Mouse (Mus musculus) spleen, adult 12 weeks (tissue): Measurements from ENCODE around the gene Mycbpap.

Source experiments
- DNase-seq: peaks from one replicate; pipeline ENCODE4 v3.0.0; 2022; ENCODE audit warnings: low spot score

Mycbpap gene

DNA sequence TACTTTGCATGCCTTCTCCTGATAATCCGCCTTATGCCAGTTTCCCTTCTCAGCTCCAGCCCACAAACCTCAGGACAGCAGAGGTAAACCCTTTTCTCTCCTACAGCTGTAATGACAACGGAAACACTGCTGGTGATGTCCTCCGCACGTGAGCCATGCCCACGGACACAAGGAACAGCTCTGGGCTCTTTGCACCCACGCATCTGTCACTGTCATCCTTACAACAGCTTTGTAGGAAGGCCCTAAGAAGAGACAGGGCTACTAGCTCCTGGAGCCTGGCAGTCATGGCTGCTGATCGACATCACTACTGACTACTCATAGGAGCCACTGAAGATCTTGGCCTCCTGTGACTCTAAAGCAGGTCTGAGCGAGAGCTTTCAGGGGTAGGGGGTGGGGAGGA lies 11.6 kb upstream of the Mycbpap start:
- no peak for DNase-seq

DNA sequence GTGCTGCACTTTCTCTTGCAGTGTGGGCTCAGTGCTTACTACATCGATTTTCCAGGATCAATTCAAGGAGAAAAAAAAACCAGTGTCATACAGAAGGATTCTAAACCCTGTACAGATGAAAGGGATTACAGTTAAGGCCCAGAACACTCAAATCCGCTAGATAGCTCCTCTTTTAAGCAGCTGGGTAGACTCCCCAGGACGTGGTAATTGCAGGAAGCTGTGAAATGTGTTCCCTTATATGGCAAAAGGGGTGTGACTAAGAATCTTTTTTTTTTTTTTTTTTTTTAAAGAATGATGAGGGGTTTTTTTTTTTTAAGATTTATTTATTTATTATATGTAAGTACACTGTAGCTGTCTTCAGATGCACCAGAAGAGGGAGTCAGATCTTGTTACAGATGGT lies 7.3 kb upstream of the Mycbpap start:
- no peak for DNase-seq

DNA sequence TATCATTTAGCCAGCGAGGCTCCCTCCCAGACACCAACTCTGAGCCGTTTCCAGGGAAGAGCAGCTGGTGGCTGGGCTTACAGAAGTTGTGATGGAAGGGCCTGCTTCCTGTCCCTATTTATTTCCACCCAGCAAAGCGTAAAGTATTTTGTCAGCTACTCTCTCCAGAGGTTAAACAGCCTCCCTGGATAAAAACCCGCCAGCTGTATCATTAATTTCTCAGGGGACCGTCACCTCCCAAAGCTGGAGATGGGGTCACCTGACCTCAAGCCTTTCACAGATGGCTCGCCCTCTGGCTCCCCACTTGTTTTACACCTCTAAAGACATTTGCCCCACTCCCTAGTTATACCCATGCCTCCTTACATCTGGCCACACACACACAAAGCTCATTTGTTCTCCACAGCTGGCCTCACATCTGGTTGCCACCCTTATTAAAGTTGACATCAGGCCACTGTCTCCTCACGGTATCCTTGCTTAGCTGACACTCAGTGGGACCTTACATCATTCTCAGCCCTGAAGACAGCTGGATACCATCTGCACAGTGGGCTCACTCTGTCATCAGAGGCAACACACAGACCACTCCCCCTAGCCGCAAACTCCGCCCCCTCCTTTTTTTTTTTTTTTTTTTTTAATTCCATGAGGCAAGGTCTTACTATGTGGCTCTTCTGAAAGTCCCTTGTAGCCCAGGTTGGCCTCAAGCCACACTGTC lies 4.8 kb upstream of the Mycbpap start:
- no peak for DNase-seq

DNA sequence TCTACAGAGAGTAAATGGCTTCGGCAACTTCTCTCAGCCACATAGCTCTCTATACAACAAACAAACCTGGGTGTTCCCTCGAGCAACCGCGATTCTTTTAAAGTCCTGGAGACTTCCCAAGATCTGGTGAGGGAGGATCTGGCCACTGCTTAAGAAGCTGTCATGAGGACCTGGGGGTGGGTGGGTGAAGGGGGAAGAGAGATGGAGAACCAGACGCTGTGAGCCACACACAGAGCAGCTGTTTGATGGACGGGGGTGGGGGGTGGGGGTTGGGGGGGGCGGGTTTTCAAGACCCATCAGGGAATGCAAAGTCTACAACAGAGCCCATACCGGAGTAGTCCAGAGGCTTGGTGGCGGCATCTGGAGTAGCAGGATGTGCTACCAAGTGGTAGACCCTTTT lies 8.1 kb downstream of the Mycbpap start:
- DNase-seq = no peak

DNA sequence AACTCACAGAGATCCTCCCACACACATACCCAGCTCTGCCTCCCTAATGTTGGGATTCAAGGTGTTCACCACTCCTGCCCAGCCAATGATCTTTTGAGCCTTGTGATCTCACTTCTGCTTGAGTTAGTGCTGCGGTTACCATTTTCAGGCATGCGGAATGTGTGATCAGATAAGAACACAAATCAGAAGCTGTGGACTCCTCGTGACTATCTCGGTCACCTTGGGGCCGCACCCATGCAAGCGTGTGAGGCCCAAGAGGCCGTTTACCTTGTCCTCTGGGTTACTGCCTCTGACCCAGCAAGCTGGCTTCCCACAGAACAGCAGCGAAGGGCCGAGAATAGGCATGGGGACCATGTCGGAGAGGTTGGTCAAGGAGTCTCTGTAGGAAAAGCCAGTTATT lies 12.6 kb downstream of the Mycbpap start:
- no peak for DNase-seq

DNA sequence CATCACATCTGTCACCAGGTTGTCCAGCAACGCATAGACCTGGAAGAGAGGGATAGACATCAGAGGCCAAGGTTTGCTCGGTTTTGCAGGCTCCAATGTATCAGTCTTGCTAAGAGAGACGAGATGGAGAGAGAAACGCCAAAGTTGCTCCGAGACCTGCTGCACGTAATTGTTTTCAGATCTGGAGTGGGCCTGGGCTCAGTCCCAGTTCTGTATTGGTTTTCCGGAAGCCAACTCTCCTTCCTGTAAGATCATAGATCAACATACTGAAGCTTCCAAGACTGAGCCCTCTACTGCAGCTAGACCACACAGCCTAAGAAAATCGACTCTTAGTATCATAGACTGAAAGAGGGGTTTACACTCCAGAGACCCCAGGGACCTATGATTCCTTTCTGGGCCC lies 20.1 kb downstream of the Mycbpap start:
- no peak for DNase-seq

DNA sequence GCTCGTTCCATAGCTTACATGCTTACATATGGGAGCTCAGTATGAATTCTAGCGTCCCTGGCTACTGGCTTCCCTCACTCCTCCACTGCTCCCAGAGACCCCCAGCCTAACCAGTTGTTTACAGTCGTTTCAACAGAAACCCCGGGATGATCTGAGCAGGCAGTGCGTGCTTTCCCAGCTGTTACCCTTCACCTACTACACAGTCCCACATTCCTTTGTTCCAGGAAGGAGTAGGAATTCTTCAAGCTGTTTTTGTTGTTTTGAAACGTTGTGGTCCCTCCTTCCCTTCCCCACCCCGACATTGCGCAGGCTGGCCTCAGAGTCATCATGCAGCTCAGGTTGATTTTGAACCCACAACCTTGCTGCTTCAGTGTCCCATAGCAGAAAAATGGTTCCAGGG lies 21.2 kb downstream of the Mycbpap start:
- no peak for DNase-seq

DNA sequence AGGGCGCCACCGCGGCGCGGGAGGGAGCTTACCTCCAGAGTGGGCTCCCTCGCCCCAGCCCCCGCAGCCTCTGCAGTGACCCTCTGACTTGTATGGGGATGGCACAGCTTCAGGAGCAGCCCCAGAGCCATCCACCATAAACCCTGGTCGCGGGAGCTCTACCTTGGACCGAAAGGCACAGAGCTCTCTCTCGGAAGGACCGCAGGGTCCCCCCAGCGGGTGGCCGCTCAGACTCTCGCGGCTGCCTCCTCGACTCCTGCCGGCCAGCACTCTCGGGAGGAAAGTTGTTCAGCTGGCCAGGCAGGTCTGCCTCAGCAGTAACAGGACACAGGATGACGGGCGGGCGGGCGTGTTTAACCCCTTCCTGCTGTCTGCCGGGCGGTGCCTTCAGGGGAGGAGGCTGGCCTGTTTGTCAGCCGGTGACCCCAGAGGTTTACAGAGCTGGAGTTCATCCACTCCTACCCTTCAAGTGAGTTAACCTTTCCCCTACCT lies 21.8 kb downstream of the Mycbpap start, which contains the start of gene Epn3:
Gene Epn3 (minus strand): TSS at position 314 of the 492 bp plus-strand sequence.
- no peak for DNase-seq

DNA sequence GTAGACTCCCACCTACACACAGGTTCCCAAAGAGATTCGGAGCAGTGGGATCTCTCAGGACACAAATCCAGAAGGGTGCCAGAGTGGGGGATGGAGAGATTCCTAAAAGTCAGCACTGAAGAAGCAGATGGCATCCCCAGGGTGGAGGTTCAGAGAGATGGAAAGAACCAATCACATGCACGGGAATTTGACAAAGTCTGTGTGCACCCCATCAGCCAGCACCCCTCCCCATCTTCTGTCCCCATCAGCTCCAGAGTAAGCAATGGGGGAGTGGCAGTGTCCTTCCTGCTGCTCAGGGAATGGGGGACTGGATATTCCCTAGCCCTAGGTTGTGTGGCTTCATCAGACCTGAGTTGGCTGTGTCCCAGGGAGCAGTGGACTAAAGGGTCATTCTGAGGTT lies 22.5 kb downstream of the Mycbpap start:
- DNase-seq = no peak

DNA sequence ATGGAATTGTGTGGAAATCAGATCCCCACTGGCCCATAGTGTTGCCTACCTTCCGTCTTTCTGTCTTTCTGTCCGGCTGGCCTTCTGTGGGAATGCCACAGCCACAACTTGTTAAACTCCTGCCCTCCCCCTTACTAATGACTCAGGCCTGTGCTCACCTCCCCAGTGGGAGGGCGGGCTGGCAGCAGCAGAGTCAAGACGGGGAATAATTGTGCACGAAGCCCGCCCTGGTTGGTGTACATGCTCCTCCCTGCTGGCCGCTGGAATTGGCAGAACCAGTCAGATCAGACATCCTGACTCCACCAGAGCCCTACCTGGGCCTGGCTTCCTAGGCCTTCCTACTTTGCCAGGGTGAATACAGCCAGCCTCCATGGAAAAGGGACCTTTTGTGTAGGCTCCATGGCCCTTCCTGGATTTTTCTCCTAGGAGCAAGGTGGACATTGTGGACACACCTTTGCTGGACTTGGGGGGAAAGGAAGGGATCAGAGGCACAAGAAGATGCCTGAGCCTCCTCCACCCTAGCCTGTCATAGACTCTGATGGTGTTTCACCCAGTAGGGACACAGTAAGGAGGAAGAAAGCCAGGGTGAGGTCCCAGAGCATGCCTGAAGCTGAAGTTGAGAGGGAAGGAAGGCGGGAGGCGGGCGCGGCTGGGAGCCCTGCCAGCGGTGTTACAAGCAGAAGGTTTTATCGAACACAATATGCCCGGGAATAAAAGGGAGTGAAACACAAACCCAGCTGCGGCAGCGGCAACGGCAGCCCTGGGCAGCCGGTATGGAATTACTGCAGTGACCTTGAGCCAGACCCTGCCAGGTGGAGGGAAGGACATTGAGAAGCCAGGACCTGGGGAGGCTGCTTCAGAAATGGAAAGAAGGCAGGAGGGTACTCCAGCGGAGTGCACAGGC lies 23.2 kb downstream of the Mycbpap start:
- DNase-seq = no peak

DNA sequence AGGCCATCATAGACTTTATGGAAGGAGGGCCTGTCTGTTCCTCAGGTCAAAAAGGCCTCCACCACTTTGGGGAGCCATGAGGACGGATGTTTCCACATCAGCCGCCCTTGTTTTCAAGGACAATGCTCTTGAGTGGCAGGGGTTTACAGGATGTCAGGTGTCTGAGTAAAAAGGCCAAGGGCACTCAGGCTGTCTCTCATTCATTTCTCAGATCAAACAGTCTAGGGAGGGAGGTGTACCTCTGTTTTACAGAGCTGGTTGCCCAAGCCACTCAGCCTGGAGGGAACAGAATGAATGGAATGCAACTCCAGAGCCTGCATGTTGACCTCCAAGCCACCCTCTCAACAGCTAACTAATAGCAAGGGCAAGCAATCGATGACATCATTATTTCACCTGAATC lies 26.1 kb downstream of the Mycbpap start:
- no peak for DNase-seq

DNA sequence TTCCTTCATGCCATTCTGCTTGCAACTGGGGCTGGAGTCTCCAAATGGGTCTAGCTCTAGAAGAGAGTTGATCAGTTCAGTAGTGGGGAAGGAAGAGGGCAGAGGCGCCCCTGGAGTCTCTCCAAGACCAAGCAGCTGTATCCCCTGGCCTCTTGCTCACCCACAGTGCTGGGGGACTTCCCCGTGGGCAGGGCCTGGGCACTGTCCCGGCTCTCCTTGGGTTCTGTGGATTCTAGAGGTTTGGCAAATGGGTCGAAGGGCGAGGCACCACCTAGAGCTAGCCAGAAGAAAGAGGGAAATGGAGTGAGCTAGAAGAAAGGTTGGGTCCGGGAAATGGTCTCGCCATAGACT lies 29.8 kb downstream of the Mycbpap start:
- DNase-seq = no peak

DNA sequence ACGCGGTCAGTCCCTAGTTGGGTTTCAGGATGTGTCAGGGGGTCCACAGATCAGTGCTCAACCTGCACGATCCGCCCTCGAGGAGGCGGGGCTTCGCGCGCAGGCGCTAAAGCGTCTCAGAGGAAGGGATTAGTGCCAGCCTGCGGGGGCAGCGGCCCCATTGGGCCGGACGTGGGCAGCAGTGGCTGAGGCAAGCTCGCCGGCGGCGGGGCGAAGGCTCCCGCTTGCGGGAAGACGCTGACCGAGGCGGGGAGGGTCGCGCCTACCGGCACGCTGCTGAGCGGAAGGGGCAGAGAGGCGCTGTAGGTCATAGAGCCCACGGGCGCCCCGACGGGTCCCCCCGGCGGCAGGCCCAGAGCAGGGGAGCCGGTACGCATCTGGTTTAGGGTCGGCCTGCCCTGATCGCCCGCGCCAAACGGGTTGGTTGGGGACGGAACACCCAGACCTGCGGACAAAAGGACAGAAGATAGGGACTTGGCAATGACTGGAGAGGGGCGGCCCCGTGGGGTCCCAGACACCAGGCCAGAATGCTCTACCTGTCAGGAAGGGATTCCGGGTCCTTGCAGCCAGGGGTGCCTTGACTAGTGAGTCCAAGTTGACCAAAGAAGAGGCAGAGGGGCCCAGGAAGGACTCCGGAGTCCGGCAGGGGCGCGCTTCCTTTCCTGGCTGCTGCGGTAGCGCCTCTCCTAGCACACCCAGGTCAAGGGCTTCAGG lies 30.4 kb downstream of the Mycbpap start:
- no peak for DNase-seq

DNA sequence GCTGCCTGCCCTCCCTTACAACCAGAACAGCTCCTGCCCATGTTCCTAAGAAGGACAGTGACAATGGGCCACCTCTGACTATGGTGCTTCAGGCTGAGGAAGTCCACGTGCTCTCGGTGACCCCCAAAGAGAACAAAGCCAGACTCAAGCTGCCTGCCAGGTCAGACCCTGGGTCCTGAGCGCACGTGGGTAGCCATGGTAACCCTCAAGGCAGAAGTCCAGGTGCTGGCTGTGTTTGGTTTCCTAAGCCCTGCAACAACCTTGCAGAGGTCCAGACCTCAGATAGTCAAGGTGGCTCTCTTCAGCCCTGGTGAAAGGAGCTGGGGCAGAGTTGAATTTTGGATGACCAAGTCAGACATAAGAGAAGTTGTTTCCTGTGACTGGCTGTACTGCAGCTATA lies 31.8 kb downstream of the Mycbpap start:
- DNase-seq = no peak

DNA sequence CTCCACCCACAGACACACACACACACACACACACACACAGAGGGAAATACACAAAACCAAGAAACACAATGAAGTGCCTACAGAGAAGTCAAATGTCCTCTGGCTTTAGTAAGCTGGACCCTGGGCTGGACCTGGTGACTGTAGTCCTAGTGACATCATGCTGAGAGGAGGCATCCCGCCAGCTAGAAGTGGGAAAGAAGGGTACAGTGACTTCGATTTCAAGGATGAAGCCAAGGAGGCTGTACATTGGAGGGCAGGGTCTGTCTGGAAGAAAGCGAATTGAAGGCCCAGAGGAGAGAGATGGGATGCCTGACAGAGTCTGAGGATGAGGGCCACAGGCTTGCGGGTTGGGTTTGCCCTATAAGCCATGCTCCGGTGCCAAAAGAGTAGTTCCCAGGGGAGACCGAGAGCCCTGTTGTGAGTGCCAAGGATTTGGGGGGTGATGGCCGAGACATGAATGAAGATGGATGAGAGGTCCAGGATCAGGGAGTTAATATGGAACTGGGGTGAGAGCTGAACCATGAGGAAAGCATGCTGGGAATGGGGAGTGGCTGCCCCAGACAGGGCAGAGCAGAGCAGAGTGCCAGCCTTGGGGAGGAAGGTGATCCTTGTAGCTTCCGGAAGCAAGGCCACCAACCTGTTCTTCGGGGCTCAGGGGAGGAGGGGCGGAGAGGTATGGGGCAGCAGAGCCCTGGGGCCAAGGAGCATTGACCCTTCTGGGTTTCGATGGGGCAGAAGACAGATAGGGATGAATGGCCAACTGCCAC lies 32.6 kb downstream of the Mycbpap start:
- no peak for DNase-seq

DNA sequence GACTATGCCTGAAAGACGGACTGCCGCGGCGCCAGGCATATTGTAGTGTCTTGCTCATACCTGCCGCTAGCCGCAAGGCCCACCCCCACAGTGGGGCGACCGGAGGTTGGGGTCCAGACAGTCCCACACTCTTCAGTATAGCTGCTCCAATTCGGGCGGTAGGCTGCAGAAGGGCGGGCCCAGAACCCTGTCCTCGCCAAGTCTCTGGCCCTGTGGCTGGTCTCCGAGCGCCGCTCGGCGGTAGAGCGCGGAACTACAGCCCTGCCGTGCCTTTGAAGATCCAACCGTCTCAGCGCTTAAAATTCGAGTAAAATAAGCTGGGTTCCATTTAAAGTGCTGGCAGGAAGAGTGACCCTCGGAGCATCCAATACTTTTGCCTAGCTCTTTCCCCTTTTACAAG lies 35.5 kb downstream of the Mycbpap start, which contains the start of gene Spata20:
Gene Spata20 (minus strand): TSS at position 179 of the 400 bp plus-strand sequence.
- DNase-seq = peak; percentile 71

DNA sequence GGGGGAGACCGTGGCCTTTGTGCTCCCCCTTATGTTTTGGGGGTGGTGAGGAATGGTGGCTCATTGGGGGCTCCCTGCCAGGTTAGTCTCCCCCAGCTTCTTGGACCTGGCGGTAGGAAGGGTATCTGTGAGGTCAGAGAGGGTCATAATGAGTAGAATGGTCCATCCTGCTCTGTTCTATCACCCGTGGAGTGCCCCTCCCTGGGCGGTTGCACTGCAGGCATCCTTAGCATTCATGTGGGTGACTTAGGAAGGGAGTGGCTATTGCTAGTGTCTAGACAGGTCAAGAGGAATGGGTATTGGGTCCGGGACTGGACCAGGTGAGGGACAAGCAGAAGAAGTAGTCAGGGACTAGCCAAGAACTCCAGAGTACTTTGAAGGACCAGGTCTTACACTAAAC lies 36.3 kb downstream of the Mycbpap start:
- no peak for DNase-seq

DNA sequence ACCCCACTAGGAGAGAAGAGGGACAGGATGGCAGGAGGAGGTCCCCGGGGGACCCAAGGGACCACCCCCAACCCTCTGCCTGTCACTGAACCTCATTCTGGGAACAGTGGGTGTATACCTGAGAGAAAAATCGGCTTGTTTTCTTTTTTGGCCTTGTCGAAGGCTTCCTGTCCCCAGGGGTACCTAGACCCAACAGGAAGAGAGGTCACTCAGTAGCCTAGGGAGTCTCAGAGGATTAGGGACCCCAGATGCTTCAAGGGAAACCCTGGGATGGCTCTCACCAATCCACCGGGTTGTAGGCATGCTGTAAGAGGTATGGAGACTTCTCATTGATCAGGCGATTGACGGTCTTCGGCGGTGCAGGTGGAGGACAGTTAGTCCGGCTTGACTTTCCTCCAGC lies 36.9 kb downstream of the Mycbpap start:
- DNase-seq = no peak

DNA sequence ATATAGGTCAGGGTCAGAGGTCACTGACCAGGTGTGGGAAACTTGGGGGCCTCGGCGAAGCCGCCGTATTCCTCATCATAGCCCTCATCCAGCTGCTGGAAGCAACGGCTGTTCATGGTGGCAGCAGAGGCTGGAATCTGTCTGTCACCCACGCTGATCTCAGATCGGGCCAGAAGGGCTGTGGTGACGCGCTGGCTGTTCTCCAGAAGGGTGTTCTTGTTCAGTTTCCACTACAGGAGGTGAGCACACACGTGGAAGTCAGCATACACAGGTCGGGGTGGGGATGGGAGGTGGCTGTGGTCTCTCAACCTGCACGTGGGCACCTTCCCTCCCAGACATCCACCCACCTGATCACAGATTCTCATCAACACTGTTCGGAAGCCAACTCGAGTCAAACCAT lies 37.6 kb downstream of the Mycbpap start:
- DNase-seq = no peak

DNA sequence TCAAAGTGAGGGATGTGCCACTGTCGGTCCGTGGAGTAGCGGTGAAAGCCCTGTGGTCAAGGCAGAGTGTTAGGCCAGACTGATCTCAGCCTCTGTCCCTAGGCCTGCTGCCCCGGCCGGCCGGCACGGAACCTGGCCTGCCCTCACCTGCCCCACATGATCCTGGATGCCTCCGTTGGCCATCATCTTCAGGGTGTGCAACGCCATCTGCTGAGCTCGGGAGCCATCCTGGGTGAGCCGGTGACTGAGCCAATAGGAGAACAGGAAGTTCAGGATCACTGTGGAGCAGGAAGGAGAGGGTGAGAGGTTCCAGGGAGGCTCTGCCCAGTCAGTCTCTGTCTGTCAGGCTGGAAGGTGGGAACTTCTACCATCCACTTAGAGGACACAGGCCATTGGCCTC lies 38.1 kb downstream of the Mycbpap start:
- DNase-seq = no peak

DNA sequence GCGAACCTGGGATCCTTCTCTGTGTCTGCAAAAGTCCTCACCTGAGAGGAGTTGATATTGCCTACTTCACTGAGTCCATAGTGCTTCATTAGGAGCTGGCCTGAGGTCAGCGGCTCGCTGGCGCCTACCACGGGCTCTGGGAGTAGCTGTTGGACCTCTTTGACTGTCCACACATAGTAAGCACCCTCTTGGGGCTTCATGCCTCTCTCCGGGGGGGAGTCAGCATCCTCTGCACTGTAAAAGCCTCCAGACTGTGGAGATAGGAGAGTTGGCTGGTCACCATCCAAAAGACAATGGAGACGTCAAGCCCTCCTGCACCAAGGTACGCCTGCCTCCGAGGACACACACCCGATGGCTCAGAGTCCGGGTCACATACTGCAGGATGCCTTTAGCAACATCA lies 38.8 kb downstream of the Mycbpap start:
- no peak for DNase-seq

DNA sequence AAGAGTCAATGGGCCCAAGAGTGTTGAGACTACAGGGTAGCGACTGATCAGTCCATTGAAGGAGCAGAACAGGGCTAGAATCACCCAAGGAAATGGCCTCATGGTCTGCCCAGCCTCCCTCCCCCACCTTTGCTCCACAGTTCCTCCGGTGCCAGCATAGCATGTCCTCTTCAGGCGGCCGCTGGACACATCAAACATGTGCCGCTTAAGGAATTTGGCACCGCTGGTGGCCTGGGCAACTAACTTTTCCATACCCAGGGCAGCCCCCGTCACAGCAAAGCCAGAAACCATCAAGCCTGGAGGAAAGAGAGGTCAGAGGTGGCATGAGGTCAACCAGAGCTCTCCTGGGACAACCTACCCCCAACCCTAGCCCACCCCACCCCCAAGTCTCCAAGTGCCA lies 39.6 kb downstream of the Mycbpap start:
- no peak for DNase-seq
